Mouse (Mus musculus) bone marrow macrophage, adult 2 months (primary cell): ENCODE measurements at regions not wholly inside any gene's neighbourhood (a gene's known extent, or its start where the extent isn't known, plus 50 kb on each side); places are given as distances from the start of the nearest gene placed in this dataset.

Source experiments
- H3K27ac ChIP-seq: 2 replicates; pipeline ENCODE4 v1.5.1; 2012; ENCODE audit warnings: low read depth, low read length; ENCODE audit not compliant: insufficient read depth
- H3K4me1 ChIP-seq: 2 replicates; pipeline ENCODE4 v1.6.1; 2012; ENCODE audit warnings: low read length; ENCODE audit not compliant: control insufficient read depth, insufficient read depth
- H3K4me3 ChIP-seq: 2 replicates; pipeline ENCODE4 v1.5.1; 2012; ENCODE audit warnings: mild to moderate bottlenecking, low read length, moderate library complexity; ENCODE audit not compliant: insufficient read depth
- CTCF ChIP-seq: IDR thresholded peaks from 2 replicates; pipeline ENCODE4 v1.5.1; 2012; ENCODE audit warnings: low read depth, mild to moderate bottlenecking, low read length, moderate library complexity
- POLR2A ChIP-seq: IDR thresholded peaks from 2 replicates; pipeline ENCODE4 v1.6.1; 2012; ENCODE audit warnings: mild to moderate bottlenecking, low read depth, low read length, borderline replicate concordance

GRCm38 (mm10) chr11:22644010-22644625 is 132.2 kb downstream of the Tmem17 start:
- no peak for TF ChIP-seq CTCF
- no peak for TF ChIP-seq POLR2A
- 0 out of 2 replicates have a peak overlapping the region, but pooled peaks have one; percentile 4 for H3K27ac ChIP-seq
- H3K4me3 ChIP-seq = no peak overlapping the region
- peaks cover 19% of the 10 kb centered on the region for H3K4me1 ChIP-seq

GRCm38 (mm10) chr11:22644877-22645276 is 133.0 kb downstream of the Tmem17 start:
- Histone ChIP-seq H3K27ac (no peak overlapping the region), H3K4me1 (peaks cover 19% of the 10 kb centered on the region)
- TF ChIP-seq POLR2A (no peak), CTCF (no peak)

GRCm38 (mm10) chr11:22646192-22646936 is 134.5 kb downstream of the Tmem17 start:
- Histone ChIP-seq H3K27ac (no peak overlapping the region), H3K4me1 (peaks cover 17% of the 10 kb centered on the region), H3K4me3 (no peak overlapping the region)
- TF ChIP-seq CTCF (no peak), POLR2A (no peak)

More at GRCm38 (mm10) chr11:22644877-22645276, 133.0 kb downstream of the Tmem17 start:
- H3K4me3 ChIP-seq = no peak overlapping the region

- TF ChIP-seq CTCF (no peak), POLR2A (no peak)
- H3K4me3 ChIP-seq = no peak overlapping the region
- H3K27ac ChIP-seq = no peak overlapping the region
- H3K4me1 ChIP-seq = peaks cover 31% of the 10 kb centered on the region
Measured at GRCm38 (mm10) chr11:22648275-22648674, 136.4 kb downstream of the Tmem17 start.

DNA sequence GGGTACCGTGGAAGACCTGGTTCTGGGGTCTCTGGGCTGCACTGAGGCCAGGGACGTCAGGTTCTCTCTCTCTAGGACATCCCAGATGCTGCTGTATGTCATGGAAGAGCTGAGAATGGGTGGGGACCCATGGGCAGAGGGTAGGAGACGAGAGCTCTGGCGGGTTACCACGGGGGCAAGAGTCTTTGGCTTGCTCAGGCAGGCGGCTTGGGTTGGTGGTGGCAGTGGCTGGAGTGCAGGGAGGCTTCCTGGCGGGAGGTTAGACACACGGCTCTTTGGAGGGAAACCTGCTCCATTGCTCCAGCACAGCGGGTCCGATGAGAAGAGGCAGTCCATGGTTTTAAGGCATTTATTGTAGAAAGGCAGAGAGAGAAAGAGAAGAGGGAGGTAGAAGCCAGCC is 138.9 kb downstream of the Tmem17 start:
- Histone ChIP-seq H3K4me1 (peaks cover 31% of the 10 kb centered on the region), H3K27ac (no peak overlapping the region), H3K4me3 (no peak overlapping the region)
- no peak for TF ChIP-seq POLR2A
- TF ChIP-seq CTCF = no peak

DNA sequence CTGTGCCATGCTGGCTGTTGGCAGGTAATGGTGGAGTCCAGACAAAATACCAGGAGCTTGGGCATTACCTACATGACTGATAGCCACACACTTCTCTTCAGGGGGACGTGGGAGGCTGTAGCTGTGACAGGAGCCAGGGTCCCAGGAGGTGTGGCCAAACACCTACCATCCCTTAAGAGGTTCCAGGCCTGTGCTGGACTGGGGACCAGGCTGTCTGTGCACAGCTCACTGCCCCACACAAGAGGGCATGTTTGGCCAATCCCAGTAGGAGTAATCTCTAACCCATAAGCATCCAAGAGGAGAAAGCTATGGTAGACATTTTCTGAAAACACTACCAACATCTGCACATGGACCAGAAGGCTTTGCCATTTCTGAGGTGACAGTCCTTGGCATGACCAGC is 139.4 kb downstream of the Tmem17 start:
- Histone ChIP-seq H3K27ac (no peak overlapping the region), H3K4me3 (no peak overlapping the region), H3K4me1 (peaks cover 31% of the 10 kb centered on the region)
- TF ChIP-seq POLR2A (no peak), CTCF (no peak)

DNA sequence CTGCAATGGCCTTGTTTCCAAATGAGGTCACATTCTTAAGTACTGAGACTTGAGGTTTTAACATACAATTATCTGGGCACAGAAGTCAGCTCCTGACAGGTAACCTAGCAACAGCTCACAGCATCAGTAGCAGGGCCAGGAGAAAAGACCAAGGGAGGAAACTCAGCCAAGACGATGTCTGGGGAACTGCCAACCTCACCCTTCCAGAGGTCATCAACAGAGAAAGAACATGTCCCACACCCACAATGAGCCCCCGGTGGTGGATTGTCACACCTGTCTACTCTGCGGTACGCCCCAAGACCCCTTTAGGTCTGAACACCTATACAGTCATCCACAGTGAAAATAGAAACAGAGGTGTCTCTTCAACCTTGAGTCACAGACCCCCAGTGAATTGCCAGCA is 140.0 kb downstream of the Tmem17 start:
- Histone ChIP-seq H3K4me3 (no peak overlapping the region), H3K4me1 (peaks cover 30% of the 10 kb centered on the region), H3K27ac (no peak overlapping the region)
- TF ChIP-seq CTCF (no peak), POLR2A (no peak)

- TF ChIP-seq CTCF = no peak
- TF ChIP-seq POLR2A = no peak
Measured at GRCm38 (mm10) chr11:22652931-22653330, 141.0 kb downstream of the Tmem17 start.

GRCm38 (mm10) chr11:22653366-22653765 is 141.5 kb downstream of the Tmem17 start:
- H3K4me1 ChIP-seq = peaks cover 40% of the 10 kb centered on the region
- H3K4me3 ChIP-seq = peak overlapping the region; percentile 7
- TF ChIP-seq POLR2A (no peak), CTCF (no peak)
- peak overlapping the region; percentile 69 for H3K27ac ChIP-seq

More at GRCm38 (mm10) chr11:22652931-22653330, 141.0 kb downstream of the Tmem17 start:
- Histone ChIP-seq H3K4me3 (peak overlapping the region; percentile 7), H3K27ac (peak overlapping the region; percentile 69), H3K4me1 (peaks cover 38% of the 10 kb centered on the region)

DNA sequence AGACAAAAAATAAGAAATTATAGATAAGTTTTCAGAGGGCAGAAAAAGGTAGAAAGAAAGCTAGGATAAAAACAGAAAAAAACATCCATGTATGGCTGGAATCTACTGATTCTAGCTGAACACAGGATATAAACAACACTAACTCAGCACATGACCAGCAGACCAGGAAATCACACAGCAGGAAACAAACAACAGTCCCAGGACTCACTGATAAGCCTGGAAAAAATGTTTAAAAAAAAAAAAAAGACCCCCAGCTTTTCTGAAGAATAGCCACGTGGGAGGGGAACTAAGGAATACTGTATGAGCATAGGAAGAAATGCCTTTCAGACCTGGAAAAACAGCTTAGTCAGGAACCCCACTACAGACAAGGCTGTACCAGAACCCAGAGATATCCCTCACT is 145.7 kb downstream of the Tmem17 start:
- H3K27ac ChIP-seq = no peak overlapping the region
- H3K4me3 ChIP-seq = no peak overlapping the region
- no peak for TF ChIP-seq CTCF
- no peak for TF ChIP-seq POLR2A
- peaks cover 43% of the 10 kb centered on the region for H3K4me1 ChIP-seq
